Mouse (Mus musculus) layer of hippocampus, adult 9-10 months (tissue): Measurements from ENCODE around the gene Arl5a.

Experiments used
- DNase-seq: peaks from one replicate; pipeline ENCODE4 v3.0.0; 2022; ENCODE audit warnings: low spot score

Arl5a gene

GRCm38 (mm10) chr2:52361086-52361485 is 63.6 kb downstream of the Arl5a start:
- DNase-seq = no peak

GRCm38 (mm10) chr2:52359722-52360121 is 65.0 kb downstream of the Arl5a start:
- DNase-seq = no peak

GRCm38 (mm10) chr2:52358156-52358555 is 66.5 kb downstream of the Arl5a start:
- DNase-seq = no peak

- DNase-seq = no peak
Measured at GRCm38 (mm10) chr2:52351029-52351428, 73.7 kb downstream of the Arl5a start.
